Mouse (Mus musculus): ENCODE data around the gene Ntpcr. TPM values are rescaled to one million over a fixed set of nuclear protein-coding genes. Genes with fewer than 3 reads are reported as not detected.
A peak's percentile ranks its signal among the peaks of the same experiment; 100 is the strongest.

The Ntpcr gene
- polyA plus RNA-seq, 1 experiment from 2014 or later = 20.6 TPM

DNA sequence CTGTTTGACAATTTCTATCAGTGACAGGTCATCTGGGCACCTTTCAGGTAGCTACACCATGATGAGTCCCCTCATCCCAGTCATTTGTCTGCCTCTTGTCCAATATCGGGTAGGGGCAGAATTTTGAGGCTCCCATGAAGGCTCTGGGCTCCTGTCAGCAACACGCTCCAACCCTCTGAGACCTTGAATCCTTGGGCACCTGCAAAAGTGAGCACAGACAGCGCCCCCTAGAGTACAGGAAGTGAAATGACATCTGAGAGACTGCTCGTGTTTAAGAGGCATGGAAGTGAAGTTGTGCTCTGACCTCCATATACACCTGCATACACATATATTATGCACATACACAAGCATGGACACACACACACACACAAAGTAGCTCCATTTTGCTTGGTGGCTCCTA lies 10.8 kb upstream of the Ntpcr start:
- H3K9me3 ChIP-seq (ENCODE audit: control insufficient read depth, low read length) = no peaks in the 10 kb centered on the region
- no peak overlapping the region for H3K27ac ChIP-seq (ENCODE audit: low read depth, low read length)
- DNase-seq (ENCODE audit: low spot score, missing footprints) = no peak
- H3K4me2 ChIP-seq = no peak overlapping the region
- no peak overlapping the region for H3K9ac ChIP-seq (ENCODE audit: low read length)
- H3K4me3 ChIP-seq (ENCODE audit: low read depth, low read length) = no peak overlapping the region
- ATAC-seq (ENCODE audit: low FRiP score) = no peak
- 59% methylated on average over 4 of the region's 4 CpGs for WGBS
- H3K4me1 ChIP-seq (ENCODE audit: control insufficient read depth, insufficient read depth, low read length) = no peaks in the 10 kb centered on the region
- H3K36me3 ChIP-seq (ENCODE audit: control insufficient read depth, insufficient read depth, low read length) = no peaks in the 10 kb centered on the region
- H3K27me3 ChIP-seq (ENCODE audit: control insufficient read depth, insufficient read depth, low read length) = no peaks in the 10 kb centered on the region

DNA sequence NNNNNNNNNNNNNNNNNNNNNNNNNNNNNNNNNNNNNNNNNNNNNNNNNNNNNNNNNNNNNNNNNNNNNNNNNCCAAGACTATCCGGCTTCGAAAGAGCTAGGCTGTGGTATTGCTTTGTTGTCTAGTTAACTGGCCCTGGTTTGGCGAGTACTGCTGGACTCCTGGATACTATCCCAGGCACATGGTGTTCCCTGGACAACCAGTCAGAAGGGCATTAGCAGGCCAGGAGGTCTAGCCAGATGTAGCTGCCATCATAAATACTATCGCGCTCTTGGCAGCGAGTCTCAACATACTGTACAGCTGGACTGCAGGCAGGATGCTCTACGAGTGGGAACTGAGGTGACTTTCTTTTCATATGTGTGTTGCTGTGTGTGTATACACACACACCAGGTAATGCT lies 7.1 kb upstream of the Ntpcr start:
- WGBS = 92% methylated on average over 7 of the region's 7 CpGs
- Histone ChIP-seq H3K36me3 (ENCODE audit: control insufficient read depth, insufficient read depth, low read length) (no peaks in the 10 kb centered on the region), H3K4me1 (ENCODE audit: control insufficient read depth, insufficient read depth, low read length) (no peaks in the 10 kb centered on the region), H3K4me2 (no peak overlapping the region), H3K4me3 (ENCODE audit: low read depth, low read length) (no peak overlapping the region), H3K9ac (ENCODE audit: low read length) (no peak overlapping the region), H3K27me3 (ENCODE audit: control insufficient read depth, insufficient read depth, low read length) (no peaks in the 10 kb centered on the region), H3K27ac (ENCODE audit: low read depth, low read length) (no peak overlapping the region), H3K9me3 (ENCODE audit: control insufficient read depth, low read length) (no peaks in the 10 kb centered on the region)
- ATAC-seq (ENCODE audit: low FRiP score) = no peak
- DNase-seq (ENCODE audit: low spot score, missing footprints) = no peak

DNA sequence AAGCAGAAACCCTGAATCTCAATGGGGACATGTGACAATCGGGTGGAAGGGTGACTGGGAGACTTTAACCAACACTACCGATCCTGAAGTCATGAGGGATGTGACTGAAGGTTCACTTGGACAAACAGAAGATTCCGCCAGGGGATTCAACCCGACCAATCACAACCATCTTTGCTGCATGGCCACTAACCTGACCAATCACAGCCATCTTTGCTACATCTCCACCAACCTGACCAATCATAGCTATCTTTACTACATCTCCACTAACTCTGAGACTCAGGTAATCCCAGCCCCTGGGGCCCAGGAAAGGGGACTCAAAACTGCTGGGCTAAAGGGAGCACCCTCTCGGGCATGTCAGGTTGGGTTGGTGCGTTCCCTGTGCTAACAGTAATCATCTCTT lies 6.3 kb upstream of the Ntpcr start:
- Histone ChIP-seq H3K9me3 (ENCODE audit: control insufficient read depth, low read length) (no peaks in the 10 kb centered on the region), H3K27me3 (ENCODE audit: control insufficient read depth, insufficient read depth, low read length) (no peaks in the 10 kb centered on the region), H3K4me3 (ENCODE audit: low read depth, low read length) (no peak overlapping the region), H3K9ac (ENCODE audit: low read length) (no peak overlapping the region), H3K27ac (ENCODE audit: low read depth, low read length) (no peak overlapping the region), H3K4me2 (no peak overlapping the region), H3K4me1 (ENCODE audit: control insufficient read depth, insufficient read depth, low read length) (no peaks in the 10 kb centered on the region), H3K36me3 (ENCODE audit: control insufficient read depth, insufficient read depth, low read length) (no peaks in the 10 kb centered on the region)
- ATAC-seq (ENCODE audit: low FRiP score) (no peak), DNase-seq (ENCODE audit: low spot score, missing footprints) (no peak)
- 91% methylated on average over 6 of the region's 6 CpGs for WGBS

DNA sequence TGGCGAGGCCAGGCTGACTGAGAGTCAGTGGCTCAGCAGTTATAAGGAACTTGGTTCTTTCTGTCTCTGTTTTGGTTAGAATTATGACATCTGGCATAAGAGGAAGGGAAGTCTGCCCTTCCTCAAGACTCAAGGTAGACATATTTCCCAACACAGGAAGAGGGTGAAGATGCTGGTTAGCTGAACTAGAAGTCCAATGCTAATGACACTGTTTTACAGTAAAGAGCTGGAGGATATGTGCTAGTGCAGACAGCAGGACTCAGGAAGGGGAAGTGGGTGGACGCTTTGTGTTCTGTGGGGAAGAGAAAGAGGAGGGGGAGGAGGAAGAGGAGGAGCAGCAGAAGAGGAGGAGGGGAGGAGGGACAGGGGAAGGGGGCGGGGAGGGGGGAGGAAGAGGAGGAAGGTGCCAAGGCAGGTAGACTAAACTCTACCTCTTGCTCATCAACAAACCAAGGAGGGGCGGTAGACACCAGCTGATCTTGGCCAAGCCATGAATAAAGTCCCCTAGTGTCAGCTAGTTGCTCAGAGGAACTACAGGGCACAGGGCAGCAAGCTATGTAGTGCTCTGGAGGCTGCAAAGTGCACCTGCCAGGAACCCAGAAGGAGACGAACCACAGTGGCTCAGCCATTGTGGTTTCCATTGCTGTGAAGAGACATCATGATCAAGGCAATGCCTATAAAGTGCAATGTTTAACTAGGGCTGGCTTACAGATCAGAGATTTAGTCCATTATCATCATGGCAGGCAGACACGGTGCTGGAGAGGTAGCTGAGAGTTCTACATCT lies 4.5 kb upstream of the Ntpcr start:
- no peak overlapping the region for H3K9ac ChIP-seq (ENCODE audit: low read length)
- no peak overlapping the region for H3K27ac ChIP-seq (ENCODE audit: low read depth, low read length)
- H3K9me3 ChIP-seq (ENCODE audit: control insufficient read depth, low read length) = no peaks in the 10 kb centered on the region
- H3K27me3 ChIP-seq (ENCODE audit: control insufficient read depth, insufficient read depth, low read length) = no peaks in the 10 kb centered on the region
- H3K4me1 ChIP-seq (ENCODE audit: control insufficient read depth, insufficient read depth, low read length) = no peaks in the 10 kb centered on the region
- DNase-seq (ENCODE audit: low spot score, missing footprints) (no peak), ATAC-seq (ENCODE audit: low FRiP score) (no peak)
- WGBS = 85% methylated on average over 6 of the region's 6 CpGs
- H3K4me3 ChIP-seq (ENCODE audit: low read depth, low read length) = no peak overlapping the region
- H3K4me2 ChIP-seq = no peak overlapping the region
- no peaks in the 10 kb centered on the region for H3K36me3 ChIP-seq (ENCODE audit: control insufficient read depth, insufficient read depth, low read length)

DNA sequence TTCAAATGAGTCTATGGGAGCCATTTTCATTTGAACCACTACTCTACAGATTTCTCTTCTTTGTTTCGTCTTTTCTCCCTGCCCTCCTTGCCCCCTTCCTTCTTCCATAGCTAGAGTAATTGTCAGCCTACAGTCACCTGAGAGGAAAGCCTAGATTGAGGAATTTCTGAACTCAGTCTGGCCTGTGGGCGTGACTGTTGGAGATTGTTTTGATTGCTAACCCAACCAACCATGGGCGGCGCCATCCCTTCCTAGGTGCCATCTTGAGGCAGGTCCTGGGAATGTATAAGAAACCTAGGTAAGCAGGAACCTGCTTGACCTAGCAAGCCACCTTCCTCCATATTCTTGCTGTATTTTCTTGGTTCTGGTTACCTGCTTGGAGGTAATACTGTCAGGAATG lies 3.6 kb upstream of the Ntpcr start:
- Histone ChIP-seq H3K4me2 (no peak overlapping the region), H3K4me3 (ENCODE audit: low read depth, low read length) (no peak overlapping the region), H3K27ac (ENCODE audit: low read depth, low read length) (no peak overlapping the region), H3K9ac (ENCODE audit: low read length) (no peak overlapping the region), H3K9me3 (ENCODE audit: control insufficient read depth, low read length) (no peaks in the 10 kb centered on the region), H3K4me1 (ENCODE audit: control insufficient read depth, insufficient read depth, low read length) (no peaks in the 10 kb centered on the region), H3K27me3 (ENCODE audit: control insufficient read depth, insufficient read depth, low read length) (no peaks in the 10 kb centered on the region), H3K36me3 (ENCODE audit: control insufficient read depth, insufficient read depth, low read length) (no peaks in the 10 kb centered on the region)
- no peak for DNase-seq (ENCODE audit: low spot score, missing footprints)
- no peak for ATAC-seq (ENCODE audit: low FRiP score)
- WGBS = 98% methylated on average over 4 of the region's 4 CpGs

DNA sequence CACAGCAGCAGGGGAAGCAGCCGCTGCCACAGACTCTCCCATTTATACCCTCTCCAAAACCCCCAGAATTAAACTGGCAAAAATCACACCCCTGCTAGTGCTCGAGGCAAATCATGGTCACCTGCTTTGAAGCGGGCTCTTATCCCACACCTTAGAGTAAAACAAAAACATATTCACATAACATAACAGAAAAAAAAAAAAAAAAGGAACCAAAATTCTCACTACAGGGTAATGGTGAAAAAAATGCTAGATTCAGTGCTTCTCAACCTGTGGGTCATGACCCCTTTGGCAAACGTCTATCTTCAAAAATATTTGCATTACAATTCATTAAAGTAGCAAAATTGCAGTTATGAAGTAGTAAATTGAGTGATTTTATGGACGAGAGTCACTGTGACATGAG lies 2.8 kb upstream of the Ntpcr start:
- H3K9ac ChIP-seq (ENCODE audit: low read length) = no peak overlapping the region
- no peaks in the 10 kb centered on the region for H3K27me3 ChIP-seq (ENCODE audit: control insufficient read depth, insufficient read depth, low read length)
- no peak overlapping the region for H3K4me2 ChIP-seq
- no peaks in the 10 kb centered on the region for H3K36me3 ChIP-seq (ENCODE audit: control insufficient read depth, insufficient read depth, low read length)
- H3K4me3 ChIP-seq (ENCODE audit: low read depth, low read length) = no peak overlapping the region
- H3K4me1 ChIP-seq (ENCODE audit: control insufficient read depth, insufficient read depth, low read length) = no peaks in the 10 kb centered on the region
- no peak for DNase-seq (ENCODE audit: low spot score, missing footprints)
- no peak for ATAC-seq (ENCODE audit: low FRiP score)
- H3K9me3 ChIP-seq (ENCODE audit: control insufficient read depth, low read length) = no peaks in the 10 kb centered on the region
- 83% methylated on average over 5 of the region's 5 CpGs for WGBS
- no peak overlapping the region for H3K27ac ChIP-seq (ENCODE audit: low read depth, low read length)

DNA sequence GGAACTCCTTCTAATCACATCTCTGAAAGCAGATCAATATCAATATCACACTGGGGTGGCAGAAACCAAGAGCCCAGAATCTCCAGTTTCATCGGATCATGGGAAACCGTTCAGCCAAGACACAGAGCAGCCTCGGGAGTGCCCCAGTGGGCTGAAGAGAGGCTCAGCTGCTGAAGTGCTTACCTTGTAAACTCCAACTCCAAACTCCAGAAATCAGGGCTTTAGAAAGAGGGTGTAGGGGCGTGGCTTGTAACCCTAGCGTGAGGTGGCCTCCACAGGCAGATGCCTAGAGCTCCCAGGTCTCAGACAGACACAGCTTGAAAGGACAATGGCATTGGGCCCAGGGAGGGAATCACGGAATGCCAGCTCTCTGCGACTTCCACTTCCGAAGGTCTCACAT lies 2.0 kb upstream of the Ntpcr start:
- Histone ChIP-seq H3K4me3 (ENCODE audit: low read depth, low read length) (no peak overlapping the region), H3K4me1 (ENCODE audit: control insufficient read depth, insufficient read depth, low read length) (no peaks in the 10 kb centered on the region), H3K27ac (ENCODE audit: low read depth, low read length) (no peak overlapping the region), H3K9ac (ENCODE audit: low read length) (no peak overlapping the region), H3K27me3 (ENCODE audit: control insufficient read depth, insufficient read depth, low read length) (no peaks in the 10 kb centered on the region), H3K36me3 (ENCODE audit: control insufficient read depth, insufficient read depth, low read length) (no peaks in the 10 kb centered on the region), H3K4me2 (no peak overlapping the region), H3K9me3 (ENCODE audit: control insufficient read depth, low read length) (no peaks in the 10 kb centered on the region)
- DNase-seq (ENCODE audit: low spot score, missing footprints) (no peak), ATAC-seq (ENCODE audit: low FRiP score) (no peak)
- WGBS = 59% methylated on average over 8 of the region's 8 CpGs

DNA sequence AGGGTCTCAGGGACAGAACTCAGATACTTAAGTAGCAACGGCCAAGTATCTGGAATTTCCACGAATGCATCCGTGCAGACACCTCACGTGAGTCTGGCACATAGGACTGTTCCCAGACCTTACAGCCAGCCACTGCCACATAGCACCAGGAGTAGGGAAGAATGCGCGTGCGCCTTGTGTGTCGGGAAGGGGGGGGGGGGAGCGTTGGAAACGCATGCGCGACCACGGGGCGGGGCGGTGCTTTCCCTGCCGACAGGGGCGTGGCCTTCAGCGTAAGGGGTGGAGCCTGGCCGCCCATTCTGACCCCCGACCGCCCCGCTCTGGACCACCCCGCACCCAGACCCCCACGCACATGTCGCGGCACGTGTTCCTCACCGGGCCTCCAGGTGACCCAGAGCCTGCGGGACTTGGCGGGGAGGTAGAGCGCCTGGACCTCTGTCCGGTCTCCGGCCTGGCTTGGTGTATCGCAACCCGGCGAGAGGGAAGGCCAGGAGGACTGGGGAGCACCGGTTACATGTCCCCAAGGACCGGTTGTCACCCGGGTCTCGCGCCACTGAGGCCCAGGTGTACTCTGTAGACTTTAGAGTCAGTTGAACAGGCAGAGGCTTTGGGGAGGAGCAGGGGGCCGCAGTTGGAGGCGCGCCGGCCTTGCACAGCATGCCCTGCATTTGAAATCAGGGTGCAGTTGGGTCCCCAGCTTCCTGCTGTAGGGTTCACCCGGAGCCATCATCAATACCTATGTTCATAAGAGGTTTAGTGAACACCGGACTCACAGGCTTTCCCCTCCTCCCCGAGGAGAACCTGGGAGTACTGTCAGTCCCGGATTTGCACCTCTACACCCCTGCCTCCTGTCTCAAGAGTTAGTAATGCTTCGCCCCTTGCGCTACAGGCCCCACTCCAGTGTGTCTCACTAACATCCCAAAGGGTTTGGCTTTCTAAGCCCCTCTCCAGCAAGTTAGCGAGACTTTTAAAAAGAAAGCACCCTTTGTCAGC lies 4.5 kb downstream of the Ntpcr start:
- Histone ChIP-seq H3K27me3 (ENCODE audit: control insufficient read depth, insufficient read depth, low read length) (no peaks in the 10 kb centered on the region), H3K9ac (ENCODE audit: low read length) (peak overlapping the region; percentile 73), H3K9me3 (ENCODE audit: control insufficient read depth, low read length) (no peaks in the 10 kb centered on the region), H3K4me2 (peak overlapping the region; percentile 66), H3K4me3 (ENCODE audit: low read depth, low read length) (peak overlapping the region; percentile 66), H3K36me3 (ENCODE audit: control insufficient read depth, insufficient read depth, low read length) (no peaks in the 10 kb centered on the region), H3K4me1 (ENCODE audit: control insufficient read depth, insufficient read depth, low read length) (peaks cover 5% of the 10 kb centered on the region; the same call in 1 of the 2 replicates), H3K27ac (ENCODE audit: low read depth, low read length) (no peak overlapping the region)
- DNase-seq (ENCODE audit: low spot score, missing footprints) = peak; percentile 99
- ATAC-seq (ENCODE audit: low FRiP score) = peak; percentile 96
- 8% methylated on average over 49 of the region's 52 CpGs for WGBS

DNA sequence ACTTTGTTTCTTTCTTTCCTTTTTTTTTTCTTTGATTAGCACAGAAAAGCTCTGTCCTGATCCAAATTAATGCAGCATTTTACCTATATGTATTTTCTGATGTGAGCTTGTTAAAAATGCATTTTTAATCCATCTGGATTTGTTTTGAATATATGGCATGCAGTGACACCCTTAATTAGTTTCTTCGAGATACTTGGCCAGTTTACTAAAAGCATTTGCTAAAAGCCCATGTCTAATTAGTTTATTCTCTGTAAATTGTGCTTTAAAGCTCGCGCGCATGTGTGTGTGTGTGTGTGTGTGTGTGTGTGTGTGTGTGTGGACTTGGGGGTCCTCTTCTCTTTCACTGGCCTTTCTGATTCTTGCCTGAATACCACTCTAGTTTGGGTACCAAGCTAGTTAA lies 9.2 kb downstream of the Ntpcr start:
- no peak overlapping the region for H3K9ac ChIP-seq (ENCODE audit: low read length)
- no peaks in the 10 kb centered on the region for H3K36me3 ChIP-seq (ENCODE audit: control insufficient read depth, insufficient read depth, low read length)
- no peak overlapping the region for H3K4me2 ChIP-seq
- H3K9me3 ChIP-seq (ENCODE audit: control insufficient read depth, low read length) = no peaks in the 10 kb centered on the region
- 96% methylated on average over 4 of the region's 4 CpGs for WGBS
- ATAC-seq (ENCODE audit: low FRiP score) (no peak), DNase-seq (ENCODE audit: low spot score, missing footprints) (no peak)
- no peak overlapping the region for H3K4me3 ChIP-seq (ENCODE audit: low read depth, low read length)
- H3K27me3 ChIP-seq (ENCODE audit: control insufficient read depth, insufficient read depth, low read length) = no peaks in the 10 kb centered on the region
- H3K27ac ChIP-seq (ENCODE audit: low read depth, low read length) = no peak overlapping the region
- peaks cover 8% of the 10 kb centered on the region; the same call in 1 of the 2 replicates for H3K4me1 ChIP-seq (ENCODE audit: control insufficient read depth, insufficient read depth, low read length)

All from midbrain, embryonic 11.5 days (tissue).